Mouse (Mus musculus) right cerebral cortex, postnatal 4 days (tissue): ENCODE results near the gene Hsd17b14.
A peak's percentile ranks its signal among the peaks of the same experiment; 100 is the strongest.

Source experiments
- DNase-seq: peaks from one replicate; pipeline ENCODE4 v3.0.0-alpha.2; 2022

Gene Hsd17b14

GRCm38 (mm10) chr7:45530643-45531042 lies 24.1 kb upstream of the Hsd17b14 start:
- no peak for DNase-seq

GRCm38 (mm10) chr7:45535676-45536075 lies 19.0 kb upstream of the Hsd17b14 start:
- DNase-seq: no peak

DNA sequence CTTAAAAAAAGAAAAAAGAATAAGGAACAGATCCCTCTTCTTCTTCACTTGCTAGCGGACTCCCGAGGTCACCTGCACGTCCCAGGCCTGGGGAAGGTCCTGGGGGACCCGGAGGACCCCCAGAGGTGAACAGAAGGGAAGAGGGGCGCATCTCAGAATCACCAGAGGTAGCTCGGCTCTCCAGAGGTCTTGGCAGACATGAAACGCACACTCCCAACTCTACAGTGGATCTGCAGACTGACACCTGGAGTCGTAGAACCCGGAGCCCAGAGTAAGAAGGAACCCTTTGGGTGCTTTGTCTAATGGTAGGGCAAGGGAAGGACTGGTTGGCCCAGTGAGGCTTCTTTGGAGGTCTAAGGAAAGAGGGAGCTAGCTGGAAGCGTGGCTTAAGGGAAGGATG lies 17.1 kb upstream of the Hsd17b14 start:
- DNase-seq: no peak

DNA sequence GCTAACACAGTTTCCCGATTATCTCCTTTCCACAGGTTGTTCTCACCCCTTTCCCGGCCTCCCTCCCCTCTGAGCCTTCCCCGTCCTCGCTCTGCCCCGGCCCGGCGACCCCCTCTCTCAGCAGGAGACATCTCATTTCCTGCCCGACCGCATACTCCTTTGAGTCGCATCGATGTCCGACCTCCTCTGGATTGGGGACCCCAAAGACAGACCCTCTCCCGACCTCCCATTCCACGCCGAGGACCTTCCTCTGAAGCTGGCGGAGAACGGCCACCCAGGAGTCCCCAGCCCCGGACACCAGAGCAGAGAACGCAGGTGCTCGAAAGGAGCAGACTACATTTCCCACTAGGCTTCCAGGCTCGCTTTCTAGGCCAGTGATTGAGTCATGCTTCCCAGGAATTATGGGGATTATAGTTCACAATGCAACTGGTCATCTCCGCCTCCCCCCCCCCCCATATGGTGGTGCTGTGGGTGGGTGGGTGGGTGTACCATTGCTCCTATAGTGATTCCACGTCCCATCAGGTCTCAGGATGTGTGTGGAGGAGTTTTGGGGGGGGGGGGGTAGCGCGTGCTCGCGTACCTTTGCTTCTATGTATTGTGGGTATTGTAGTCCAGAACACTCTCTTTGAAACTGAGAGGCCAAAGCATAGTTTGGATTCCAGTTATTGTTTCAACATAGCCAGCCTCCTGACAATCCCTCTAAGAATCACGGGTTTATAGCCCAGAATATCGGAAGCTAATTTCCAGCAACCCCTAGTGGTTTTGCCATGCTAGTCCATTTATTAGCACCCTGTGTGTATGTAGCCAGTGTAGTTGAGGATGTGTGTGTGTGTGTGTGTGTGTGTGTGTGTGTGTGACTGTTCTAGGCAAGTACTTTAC lies 16.3 kb upstream of the Hsd17b14 start:
- peak; percentile 54 for DNase-seq

GRCm38 (mm10) chr7:45539095-45539494 lies 15.6 kb upstream of the Hsd17b14 start:
- DNase-seq: no peak

DNA sequence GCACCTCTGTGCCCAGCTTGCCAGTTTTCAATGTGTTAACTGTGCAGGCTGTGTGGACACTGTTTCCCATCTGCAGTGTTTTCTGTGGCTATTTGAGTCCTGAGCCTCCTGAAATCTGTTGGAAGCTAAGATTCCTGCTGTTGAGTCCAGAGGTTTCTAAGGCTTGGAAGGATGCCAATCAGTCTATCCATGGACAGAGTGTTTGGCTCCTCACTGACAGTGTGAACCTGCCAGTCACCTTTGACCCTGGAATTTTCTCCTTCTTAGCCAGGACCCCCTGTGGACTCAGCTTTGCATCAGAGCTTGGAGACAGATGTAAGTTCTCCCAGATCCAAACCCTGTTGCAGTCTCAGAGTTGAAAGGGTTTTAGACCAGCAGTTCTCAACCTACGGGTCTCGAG lies 14.5 kb upstream of the Hsd17b14 start:
- no peak for DNase-seq

- no peak for DNase-seq
Observed at GRCm38 (mm10) chr7:45544525-45544924, 10.2 kb upstream of the Hsd17b14 start.

DNA sequence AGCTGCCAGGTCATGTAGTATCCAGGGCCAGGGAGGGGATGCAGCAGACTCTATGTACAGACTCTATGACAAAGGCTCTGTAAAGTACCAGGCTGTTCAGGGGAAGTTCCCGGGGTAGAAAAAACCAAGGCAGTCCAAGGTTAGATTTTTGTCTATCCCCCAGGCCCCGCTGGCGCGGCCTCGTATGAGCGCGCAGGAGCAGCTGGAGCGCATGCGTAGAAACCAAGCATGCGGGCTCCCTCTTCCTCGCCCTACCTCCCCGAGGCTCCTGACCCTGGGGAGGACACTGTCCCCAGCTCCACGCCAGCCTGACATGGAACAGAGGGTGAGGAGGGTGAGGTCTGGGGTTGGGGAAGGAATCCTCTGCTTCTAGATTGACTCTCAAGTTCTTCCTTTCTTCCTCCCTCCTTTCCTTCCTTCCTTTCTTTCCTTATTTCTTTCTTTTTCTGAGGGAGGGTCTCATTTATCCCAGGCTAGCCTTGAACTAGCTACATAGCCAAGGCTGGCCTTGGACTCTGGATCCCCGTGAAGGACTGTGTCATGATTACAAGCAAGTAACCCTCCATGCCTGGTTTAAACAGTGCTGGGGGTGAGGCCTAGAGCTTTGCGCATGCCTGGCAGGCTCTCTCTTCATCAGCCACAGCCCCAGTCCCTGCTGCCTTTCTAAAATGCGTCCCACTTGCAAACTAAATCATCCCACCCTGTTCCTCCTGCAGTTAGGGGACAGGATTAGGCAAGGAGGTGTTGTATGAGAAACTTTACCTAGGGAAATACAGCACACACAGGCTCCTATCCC lies 4.9 kb upstream of the Hsd17b14 start:
- DNase-seq: no peak

- no peak for DNase-seq
Observed at GRCm38 (mm10) chr7:45550821-45551511, 3.7 kb upstream of the Hsd17b14 start.

GRCm38 (mm10) chr7:45551512-45551883 lies 3.2 kb upstream of the Hsd17b14 start:
- DNase-seq: no peak

DNA sequence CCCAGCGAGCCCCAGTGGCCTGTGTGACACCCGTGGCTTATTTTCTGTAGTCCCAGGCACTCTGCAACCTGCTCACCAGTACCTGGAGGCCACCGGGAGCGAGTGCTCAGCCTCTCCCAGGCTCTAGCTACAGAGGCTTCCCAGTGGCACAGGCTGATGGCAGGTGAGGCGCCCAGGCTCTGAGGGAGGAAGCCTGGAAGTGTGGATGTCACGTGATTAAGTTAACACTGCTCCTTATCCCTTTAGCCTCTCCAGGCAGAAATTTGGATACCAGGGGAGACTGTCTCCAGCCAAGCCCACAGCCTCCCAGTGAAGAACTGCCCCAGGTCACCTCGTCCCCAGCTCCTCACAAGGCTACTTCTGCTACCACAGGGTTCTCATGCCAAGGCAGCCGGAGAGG lies 1.2 kb upstream of the Hsd17b14 start:
- DNase-seq: no peak

GRCm38 (mm10) chr7:45553990-45554389 lies 703 bp upstream of the Hsd17b14 start:
- DNase-seq: no peak

- peak; percentile 70 for DNase-seq
Observed at GRCm38 (mm10) chr7:45555787-45556186, 1.1 kb downstream of the Hsd17b14 start.

- no peak for DNase-seq
Observed at GRCm38 (mm10) chr7:45558907-45559306, 4.2 kb downstream of the Hsd17b14 start.

DNA sequence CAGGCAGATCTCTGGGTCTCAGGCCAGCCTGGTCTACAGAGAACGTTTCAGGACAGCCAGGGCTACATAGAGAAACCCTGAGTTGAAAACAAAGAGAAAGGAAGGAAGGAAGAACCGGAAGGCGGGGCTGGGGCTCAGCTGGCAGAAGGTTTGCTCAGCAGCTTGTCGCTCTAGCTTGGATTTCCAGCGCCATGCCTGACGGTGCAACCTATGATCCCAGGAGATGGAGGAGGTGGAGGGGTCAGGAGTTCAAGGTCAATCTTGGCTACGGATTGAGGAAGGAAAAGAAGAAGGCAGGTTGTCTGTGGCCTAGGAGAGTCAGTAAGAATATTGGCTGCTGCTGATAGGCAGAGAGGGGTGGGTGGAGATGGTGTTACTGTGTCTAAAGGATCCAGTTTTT lies 5.5 kb downstream of the Hsd17b14 start:
- DNase-seq: no peak

- peak; percentile 81 for DNase-seq
Observed at GRCm38 (mm10) chr7:45560843-45561623, 6.3 kb downstream of the Hsd17b14 start.

DNA sequence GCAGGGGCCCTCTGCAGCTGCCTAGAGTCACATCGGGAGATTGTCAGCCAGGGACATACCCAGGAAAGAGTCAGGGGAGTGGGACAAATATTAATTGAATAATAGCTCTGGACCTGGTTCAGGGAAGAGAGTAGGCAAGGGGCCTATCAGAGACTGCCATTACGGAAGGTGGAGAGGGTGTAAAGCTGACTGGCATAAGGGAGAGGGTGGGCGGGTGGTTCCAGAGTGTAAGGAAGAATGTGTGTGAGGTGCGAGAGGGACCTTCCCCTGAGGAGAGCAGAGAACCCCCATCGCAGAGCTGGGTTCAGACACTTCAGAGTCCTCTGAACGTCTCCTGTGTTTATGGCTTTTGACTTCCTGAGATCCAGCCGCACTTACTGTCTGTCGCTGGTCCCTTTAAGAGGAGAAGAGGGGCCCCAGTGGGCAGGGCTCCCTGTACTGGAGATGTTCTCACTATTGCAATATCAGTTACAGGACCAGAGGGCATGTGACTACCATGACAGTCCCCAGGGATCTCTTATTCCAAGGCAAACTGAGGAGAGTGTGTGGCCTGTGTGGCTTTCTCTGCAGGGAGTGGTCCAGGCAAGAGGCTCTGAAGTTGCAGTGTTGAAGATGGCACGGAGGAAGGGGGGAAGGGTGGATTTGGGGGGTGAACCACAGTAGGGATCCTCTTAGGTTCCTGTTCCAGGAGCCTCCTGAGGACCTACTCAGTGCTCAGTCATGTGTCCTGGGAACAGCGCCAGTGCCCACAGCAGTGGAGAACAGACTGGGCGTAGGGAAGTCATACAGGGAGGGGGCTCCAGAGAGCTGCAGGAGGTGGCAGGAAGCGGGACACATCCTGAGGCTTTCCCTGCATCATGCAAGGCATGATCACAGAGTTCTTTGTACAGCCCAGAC lies 7.2 kb downstream of the Hsd17b14 start:
- DNase-seq: no peak

DNA sequence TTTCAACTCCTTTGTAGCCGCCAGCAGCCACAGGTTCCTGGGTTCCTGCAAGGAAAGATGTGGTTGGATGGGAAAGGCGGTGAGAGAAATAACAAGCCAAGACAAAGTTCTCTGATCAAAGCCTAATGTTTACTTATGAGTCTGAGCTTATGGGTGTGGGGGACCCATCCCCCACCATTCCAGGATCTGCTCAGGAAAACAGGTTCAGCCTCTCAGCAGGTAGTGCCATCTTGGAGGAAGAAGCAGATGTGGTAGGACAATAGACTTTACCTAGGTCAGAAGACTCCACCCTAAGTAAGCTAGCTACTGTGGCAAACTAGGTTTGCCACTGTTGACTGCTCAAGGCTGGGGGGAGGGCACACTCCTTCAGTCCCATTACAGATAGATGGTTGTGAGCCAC lies 10.1 kb downstream of the Hsd17b14 start:
- DNase-seq: no peak

GRCm38 (mm10) chr7:45565446-45565845 lies 10.8 kb downstream of the Hsd17b14 start:
- DNase-seq: no peak

GRCm38 (mm10) chr7:45567112-45567779 lies 12.6 kb downstream of the Hsd17b14 start:
- no peak for DNase-seq
